Mouse (Mus musculus) heart, adult 18-20 months (tissue): ENCODE measurements around the gene Pde6d. TPM values are rescaled to one million over a fixed set of nuclear protein-coding genes. Genes with fewer than 3 reads are reported as not detected.
"Not testable (repeated sequence)": the region's sequence is repeated elsewhere in the genome, so short reads cannot be mapped to it uniquely, and the experiment has no call there.

Experiments
- DNase-seq, 2 experiments: peaks; one replicate each; pipeline ENCODE4 v3.0.0; 2021 to 2022; ENCODE audit warnings: mixed read lengths in 1 of 2
- total RNA-seq, 2 experiments: library from RNA; stranded (reverse); gene quantifications; 2 replicates each; pipeline ENCODE4 v1.2.3; 2021

Pde6d gene
- total RNA-seq, 2 experiments from 2014 or later, result 45.0 to 49.5 TPM

GRCm38 (mm10) chr1:86569292-86569860 lies 13.1 kb downstream of the Pde6d start:
- DNase-seq, result no peak

- no peak for DNase-seq
Observed at GRCm38 (mm10) chr1:86568409-86568808, 14.0 kb downstream of the Pde6d start.

DNA sequence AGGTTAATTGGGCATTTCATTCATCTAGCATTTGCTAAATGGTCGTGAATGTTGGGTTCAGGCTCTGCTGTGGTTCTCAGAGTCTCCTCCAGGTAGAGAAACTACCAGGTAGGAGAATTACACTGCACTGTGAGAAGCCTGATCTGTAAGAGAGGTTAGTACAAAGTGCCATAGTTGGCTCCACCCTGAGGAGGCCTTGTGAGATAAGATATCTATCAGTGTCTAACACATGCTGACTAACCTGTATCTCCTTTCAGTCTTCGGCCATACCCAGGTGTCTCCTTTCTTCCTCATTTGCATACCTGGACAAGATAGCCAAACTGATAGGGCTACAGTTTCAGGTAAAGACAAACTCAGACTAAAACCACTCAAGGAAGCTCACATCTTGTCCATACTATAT lies 19.8 kb downstream of the Pde6d start:
- no peak for DNase-seq

DNA sequence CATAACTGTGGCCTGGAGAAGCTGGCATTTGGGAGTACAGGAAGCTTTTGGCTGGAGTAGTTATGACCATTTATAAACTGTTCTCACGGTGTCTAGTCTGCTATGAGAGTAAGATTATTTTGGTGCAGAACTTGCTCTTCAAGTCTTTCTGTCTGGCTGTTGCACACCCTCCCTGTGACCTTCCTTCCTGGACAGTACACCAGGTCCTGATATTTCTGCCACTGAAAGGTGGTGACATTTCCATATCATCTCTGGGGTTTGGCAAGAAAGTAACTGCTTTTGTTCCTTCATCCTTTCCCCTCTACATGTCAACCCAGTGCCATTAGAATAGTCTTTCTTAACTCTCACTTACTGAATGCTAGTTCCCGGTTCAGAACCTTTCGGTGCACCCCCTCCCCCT lies 23.2 kb downstream of the Pde6d start:
- peak; percentile 42 to 71 for DNase-seq

- DNase-seq, result peak; percentile 60 to 78
Observed at GRCm38 (mm10) chr1:86557872-86558271, 24.6 kb downstream of the Pde6d start.

DNA sequence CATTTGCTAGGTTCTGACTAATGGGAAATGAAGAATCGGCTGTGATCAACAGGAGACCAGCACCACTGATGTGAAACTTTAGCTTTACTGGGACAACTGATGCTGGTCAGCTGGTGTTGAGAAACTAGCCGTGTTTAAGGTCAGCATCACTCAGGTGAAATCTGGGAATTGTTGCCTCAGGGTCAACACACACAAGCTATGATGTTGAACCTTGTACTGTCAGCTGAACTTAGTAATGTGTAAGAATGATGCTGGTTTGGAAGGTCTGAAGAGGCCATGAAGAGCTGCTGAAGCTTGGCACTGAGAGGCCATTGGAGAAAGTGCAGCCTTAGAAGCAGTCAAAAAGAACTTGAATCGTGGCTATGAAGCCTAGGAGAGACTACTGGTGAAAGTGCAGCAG lies 26.8 kb downstream of the Pde6d start:
- DNase-seq, result no peak

DNA sequence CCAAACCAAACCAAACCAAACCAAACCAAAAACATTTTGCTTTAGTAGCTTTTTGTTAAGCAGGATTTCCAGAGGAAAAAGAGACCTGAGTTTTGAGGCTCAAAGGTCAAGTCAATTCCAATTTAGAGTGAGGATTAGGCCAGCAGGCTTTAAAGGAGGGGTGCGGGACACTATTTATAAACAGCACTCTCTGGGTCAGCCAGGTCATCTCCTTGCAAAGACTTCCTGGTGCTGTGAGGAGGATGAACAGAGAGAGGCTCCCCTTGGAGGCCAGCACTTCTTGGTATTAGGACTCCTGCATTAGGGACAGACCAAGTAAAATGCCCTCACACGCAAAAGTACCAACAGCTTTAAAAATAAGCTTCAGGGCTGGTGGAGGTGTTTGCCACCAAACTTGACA lies 30.6 kb downstream of the Pde6d start:
- no peak for DNase-seq

DNA sequence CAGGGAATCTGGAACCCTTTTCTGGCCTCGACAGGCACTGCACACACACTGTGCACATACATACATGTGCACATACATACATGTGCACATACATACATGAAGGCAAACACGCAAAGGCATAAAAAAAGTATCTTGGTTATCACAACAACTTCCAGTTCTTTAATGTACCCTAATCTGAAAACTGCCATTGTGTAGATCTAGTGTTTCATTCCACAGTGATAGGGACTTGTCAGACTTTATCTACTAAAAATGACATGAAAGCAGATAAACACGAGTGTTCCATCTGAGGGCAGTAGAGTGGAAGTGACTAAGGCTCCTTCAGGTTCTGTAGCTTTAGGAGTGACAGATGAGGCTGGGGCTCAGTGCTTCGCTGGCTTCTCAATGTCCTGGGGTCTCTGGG lies 31.1 kb downstream of the Pde6d start:
- no peak for DNase-seq

- DNase-seq, result no peak
Observed at GRCm38 (mm10) chr1:86546797-86547196, 35.6 kb downstream of the Pde6d start.

DNA sequence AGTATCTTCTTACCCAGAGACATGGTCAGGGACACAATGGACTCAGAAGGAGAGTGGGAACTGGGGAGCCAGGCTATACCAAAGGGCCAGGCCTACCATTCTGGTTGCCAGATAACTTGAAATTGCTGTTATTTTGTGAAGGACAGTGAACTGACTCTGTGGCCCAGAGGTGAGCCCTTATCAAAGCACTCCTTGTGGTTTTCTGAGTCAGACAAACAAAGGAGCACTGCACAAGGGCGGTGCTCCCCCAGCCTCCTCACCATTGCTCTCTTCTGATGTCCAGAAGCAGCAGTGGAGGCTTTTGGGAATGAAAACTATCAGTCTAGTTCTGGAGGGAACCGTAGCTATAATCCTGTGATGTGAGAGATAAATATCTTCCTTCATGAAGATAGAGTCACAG lies 39.8 kb downstream of the Pde6d start:
- no peak for DNase-seq

DNA sequence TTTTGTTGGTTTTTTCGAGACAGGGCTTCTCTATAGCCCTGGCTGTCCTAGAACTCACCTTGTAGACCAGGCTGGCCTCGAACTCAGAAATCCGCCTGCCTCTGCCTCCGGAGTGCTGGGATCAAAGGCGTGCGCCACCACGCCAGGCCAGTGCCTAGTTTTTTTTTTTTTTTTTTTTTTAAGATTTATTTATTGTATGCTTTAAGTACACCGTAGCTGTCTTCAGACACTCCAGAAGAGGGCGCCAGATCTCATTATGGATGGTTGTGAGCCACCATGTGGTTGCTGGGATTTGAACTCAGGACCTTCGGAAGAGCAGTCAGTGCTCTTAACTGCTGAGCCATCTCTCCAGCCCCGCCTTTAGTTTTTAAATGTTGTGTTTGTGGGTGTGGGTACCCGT lies 42.8 kb downstream of the Pde6d start:
- DNase-seq, result not testable (repeated sequence)

DNA sequence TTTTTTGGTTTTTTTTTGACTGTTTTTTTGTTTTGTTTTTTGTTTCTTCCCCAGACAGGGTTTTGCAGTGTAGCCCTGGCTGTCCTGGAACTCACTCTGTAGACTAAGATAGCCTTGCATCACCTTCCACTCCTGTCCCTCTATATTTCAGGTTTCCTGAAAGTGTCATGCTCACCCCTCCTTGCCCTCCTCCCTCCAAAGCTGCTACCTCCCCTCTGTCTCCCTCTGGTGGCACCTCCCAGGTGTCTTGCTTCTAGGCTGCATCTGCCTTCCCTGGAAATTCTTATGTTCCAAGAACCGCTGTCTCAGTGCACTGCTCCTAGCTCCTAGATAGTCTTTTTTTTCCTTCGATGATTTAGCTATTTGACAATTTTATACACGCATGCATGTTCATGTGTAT lies 44.0 kb downstream of the Pde6d start:
- DNase-seq, result no peak

DNA sequence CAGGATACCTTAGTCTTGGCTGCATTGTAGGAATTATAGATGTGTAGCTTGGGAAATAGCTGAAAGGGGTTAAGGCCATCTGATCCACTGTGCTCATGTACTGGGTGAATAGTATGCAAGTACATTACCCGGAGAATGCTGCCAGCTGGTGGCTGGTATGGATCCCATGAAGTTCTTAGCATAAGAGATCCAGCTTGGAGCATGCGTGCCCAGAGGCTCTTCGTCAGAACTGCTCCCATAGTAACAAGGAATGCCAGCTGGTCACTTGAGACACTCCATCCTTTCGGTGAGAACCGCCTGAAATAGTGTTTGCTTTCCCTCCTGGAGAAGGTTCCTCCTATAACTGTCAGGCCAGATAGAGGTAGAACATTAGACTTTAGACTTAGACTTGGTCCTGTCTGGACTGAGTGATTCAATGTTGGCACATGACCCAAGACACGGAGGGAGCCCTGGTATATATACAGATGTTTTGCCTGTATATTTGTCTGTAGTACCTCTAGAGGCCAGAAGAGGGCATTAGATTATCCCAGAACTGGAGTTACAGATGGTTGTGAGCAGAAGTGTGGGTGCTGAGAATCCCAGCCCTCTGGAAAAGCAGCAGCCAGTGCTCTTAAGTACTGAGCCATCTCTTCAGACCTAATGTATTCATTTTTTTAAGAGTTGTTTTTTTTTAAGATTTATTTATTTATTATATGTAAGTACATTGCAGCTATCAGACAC lies 48.9 kb downstream of the Pde6d start:
- DNase-seq, result no peak

DNA sequence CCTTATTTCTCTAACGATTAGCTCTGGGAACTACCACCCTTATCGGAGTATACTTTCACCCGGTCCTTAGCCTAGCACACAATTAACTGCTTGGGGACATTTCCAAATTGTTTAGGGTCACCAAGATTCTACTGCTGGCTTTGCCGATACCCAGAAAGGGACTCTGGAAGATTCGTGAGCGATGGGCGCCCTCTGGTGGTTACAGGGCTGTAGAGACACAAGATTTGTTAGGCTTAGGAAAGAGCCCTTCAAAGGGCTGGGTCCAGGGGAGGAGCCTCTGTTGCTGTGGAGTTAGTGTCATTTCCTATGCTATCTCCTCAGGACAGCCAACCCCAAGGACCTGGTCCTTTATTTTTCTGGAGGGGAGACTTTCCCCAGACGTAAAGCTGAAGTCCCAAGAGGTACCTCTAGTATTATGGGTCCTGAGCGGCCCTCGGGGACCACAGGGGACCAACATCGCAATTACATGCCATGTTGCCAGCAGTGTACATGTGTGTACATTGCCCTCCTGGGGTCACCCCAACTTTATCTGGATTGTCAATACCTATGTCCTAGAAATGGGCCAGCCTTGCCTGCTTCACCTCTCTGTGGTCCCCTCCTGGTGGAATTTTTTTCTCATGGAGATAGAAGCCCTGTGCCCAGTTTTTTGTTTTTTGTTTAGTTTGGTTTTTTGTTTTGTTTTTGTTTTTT lies 49.9 kb downstream of the Pde6d start:
- DNase-seq, result peak; percentile 92 to 99

GRCm38 (mm10) chr1:86531547-86532321 lies 50.7 kb downstream of the Pde6d start:
- DNase-seq, result no peak

DNA sequence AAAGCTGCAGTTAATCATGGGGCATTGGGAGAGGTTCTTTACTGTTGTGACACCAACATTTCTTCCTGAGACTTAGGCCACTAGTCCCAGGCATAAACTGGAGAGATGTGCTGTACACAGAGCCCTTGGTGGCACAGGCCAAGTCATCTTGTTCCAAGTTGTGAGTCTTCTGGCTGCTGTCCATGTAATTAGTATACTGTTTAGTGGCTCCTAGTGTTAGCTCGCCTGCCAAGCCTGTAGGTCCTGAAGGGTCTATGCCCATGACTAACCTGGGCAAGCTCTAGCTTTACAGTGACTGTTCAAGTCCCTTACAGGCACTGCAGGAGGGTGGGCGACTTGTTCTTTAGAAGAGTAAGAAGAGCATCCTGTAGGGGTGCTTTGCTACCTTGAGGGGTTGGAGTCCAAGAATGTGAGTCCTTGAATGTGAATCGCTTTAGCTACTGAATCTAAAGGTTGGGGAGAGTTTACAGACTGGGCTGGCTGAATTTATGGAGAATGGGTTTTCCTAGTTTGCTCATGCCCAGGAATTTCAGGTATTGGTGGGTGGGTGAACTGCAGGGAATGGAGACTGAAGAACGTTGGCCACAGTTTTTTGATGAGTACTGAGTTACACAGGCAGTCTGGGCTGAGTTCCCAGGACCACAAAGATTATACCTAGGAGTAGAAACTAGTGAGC lies 51.4 kb downstream of the Pde6d start:
- no peak for DNase-seq

GRCm38 (mm10) chr1:86529590-86529989 lies 52.8 kb downstream of the Pde6d start:
- DNase-seq, result no peak

DNA sequence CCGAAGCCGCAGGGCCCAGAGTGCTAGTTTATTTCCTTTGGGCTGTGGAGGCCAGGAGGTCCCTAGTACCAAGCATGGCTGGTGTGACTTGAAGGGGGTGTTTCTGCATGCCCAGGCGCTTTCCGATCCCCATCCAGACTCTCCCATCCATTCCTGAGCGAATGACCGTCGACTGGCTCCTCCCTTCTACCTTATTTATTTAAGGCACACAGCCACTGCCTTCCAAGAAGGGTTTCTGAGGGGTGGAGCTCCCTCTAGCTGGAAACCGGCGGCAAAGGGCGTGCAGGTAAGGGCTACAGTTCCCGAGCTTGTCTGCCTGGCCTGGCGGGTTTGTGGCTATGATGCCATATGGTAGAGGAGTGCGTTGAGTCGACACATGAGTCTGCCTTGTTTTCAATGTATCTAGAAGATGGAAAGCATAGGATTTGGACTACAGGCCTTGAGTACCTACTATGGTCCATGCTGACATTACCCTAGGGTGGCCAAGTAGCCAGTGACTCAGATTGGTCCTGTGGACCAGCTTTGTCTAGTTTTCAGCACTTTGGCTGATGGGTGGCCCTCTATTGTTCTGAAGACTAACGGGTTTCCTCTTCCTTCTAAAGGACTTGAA lies 53.8 kb downstream of the Pde6d start:
- peak; percentile 71 to 72 for DNase-seq

- peak; percentile 92 to 96 for DNase-seq
Observed at GRCm38 (mm10) chr1:86527599-86528486, 54.6 kb downstream of the Pde6d start.

- DNase-seq, result peak; percentile 49 to 60
Observed at GRCm38 (mm10) chr1:86526789-86527598, 55.4 kb downstream of the Pde6d start.
